Mouse (Mus musculus) right cerebral cortex, postnatal 25 days (tissue): ENCODE data around the gene Hecw1.

Experiments
- DNase-seq: peaks from one replicate; pipeline ENCODE4 v3.0.0; 2022

The Hecw1 gene

DNA sequence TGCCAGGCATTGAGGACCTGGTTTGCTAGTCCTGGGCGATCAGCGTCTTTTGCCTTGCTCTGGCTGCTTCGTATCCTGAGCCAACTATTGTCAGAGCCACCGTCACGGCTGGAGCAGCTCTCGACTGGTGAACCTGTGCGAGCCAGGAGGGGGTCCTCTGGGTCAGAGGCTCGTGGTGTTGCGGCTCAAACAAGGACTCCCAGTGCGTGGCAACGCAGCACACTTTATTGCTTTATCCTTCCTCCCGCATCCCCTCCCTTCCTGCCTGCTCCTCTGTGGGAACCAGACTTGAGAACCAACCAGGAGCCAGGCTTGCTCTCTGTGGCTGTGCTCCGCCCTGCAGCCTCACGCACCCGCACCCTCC is at the start of gene Hecw1:
TSS of gene Hecw1 (minus strand) at position 323 of the 364 bp plus-strand sequence.
- DNase-seq, result peak; percentile 68

DNA sequence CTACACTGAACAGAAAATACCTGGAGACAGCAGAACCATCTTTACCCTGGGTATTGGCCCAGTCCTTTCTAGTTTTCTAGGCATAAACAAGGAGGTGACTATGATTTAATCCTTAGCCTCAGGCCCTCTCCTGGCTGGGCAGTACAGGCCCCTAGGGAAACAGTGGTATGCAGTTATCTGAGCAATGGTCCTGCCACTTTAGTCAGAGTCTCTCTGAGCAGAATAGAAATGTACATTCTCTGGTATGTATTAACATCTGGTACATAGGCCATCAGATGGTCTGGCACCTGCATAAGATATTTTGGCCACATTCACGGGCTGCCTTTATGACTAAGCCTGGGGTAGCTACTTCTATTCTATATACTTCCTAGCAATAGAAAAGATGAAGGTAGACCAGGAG is 38.3 kb upstream of the Hecw1 start:
- DNase-seq, result no peak

DNA sequence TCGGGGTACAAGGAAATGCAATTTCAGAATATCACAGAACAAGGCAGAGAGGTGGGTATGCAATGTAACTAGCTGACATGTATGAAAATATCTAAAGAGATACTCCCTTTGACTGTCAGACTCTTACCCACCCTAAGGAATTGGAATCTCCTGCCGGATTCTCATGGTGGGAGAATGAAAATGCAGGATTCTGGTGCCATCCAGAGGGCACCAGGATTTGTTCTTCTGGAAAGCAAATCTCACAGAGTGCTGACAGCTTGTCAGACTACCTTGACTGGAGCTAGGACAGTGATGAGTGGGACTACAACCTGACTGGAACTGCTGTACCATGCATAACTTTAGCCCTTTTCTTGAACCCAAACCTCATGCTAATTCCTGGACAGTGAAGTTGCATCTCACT is 29.6 kb upstream of the Hecw1 start:
- no peak for DNase-seq

DNA sequence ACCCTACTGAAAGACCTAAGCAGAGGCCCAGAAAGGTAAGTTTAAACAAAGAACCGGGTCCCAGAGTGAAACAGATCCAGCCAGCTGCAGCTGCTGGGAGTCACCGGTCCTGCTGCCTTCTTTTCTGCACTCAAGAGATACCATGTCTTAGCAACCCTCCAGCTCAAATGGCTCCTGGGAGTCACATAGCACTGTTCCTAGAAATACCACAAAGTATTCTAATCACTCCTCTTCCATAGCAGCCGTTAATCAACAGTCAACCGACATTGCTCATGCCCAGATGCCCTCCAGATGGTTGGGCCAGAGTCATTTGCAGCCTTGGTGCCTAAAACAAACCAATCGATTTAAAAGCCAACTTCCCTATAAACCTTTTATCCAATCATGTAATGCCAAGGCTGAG is 19.8 kb upstream of the Hecw1 start:
- DNase-seq, result no peak

DNA sequence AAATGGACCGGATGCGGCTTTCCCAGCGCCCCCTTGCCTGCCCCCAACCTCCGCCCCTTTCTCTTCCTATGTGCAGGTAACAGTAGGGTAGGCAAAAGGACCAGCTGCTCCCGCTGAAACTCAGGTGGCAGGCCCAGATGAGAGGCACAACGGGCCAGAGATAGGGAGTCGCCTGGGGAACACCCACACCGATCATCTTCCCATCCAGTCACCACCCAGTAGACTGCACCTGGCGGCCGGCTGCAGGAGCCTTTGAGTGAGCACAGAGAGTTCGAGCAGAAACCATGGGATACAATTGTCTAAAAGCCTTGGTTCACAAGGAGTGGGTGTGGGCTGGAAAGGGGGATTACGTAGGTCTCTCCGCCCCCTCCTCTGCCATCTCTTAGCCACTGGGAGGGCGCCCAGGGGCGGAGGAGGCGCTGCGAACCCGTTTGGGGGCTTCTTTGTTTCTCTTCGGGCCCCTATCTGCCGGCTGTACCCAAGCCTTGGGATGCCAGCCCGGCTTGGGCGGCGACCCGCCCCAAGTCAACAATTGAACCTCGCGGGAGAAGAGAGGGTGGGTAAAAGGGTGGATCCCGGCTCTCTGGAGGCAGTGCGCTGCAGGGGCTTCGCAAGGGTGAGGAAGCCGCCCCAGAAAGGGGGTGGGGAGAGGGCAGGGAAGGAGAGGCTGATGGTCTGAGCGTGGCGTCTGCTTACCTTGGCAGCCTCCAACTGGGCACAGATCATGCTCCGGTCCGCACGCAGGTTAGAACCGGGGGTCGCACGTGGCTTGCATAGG is 711 bp downstream of the Hecw1 start:
- DNase-seq, result peak; percentile 69

DNA sequence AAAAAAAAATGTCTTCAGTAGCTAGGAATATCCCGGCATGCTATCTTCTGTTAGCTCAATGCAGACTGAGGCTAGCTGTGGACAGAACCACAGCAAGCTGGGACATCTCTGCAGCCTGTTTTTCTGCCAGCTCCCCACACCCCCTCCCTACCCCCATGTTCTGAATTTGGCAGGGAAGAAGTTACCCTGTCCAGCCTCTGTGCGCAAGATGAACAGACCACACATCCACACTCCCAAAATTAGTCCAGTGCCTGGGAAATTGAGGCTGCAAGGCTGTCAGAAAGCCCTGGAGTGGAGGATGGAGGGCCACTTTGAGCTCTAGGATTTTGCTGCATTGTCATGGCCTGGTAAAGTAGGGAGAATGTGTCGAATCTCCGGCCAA is 1.3 kb downstream of the Hecw1 start:
- DNase-seq, result peak; percentile 56

DNA sequence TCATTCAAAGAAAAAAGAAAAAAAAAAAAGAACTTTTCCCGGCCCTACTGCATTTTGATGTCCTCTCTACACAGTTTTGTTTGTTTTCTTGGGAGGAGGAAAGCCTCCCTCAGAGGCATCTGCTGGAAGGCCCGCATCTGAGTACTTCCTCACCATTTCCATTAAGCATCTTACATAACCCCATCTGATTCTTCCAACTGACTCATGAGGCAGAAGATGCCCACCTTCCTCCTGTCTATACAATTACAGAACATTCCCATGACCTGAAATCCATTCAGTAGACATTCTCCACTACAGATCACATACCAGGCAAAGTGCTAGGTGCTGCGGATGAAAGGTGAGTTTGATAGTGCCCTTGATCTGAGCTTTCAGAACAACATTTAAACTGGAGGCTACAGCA is 3.4 kb downstream of the Hecw1 start:
- DNase-seq, result no peak

DNA sequence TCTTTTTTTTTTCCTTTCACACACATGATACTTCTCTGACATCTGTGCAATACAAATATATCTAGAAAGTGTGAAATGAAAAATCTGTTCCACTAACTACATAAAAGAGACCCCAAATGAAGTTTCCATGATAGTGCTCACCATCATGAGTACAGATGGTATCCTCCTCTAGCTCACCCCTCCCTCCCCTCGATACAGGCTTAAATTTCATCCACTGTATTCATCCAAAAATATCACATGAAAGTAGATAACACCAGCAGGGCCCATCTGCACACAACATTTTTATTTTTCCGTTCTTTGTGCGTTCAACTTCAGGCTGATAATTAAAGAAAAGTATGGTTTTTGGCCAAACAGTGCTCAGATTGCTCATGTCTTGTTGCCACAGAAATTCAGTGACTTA is 5.5 kb downstream of the Hecw1 start:
- DNase-seq, result no peak

DNA sequence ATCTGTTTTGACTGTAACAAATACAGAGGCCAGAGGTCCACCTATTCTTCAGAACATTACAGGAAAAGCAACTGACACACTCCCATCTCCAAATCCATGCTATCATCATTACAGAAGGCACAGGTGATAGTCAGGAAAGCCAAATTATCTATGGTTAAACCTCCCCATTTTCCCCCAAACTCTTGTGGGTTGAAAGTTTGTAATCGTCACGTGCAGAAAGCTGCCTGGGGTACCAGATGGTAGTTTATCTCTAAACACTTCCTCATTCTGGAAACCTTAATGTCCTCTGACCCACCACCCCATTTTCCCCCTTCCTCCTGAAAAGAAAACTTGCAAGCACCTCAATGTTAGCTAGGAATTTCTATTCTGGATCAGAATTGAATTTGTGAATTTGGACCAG is 7.9 kb downstream of the Hecw1 start:
- DNase-seq, result no peak

DNA sequence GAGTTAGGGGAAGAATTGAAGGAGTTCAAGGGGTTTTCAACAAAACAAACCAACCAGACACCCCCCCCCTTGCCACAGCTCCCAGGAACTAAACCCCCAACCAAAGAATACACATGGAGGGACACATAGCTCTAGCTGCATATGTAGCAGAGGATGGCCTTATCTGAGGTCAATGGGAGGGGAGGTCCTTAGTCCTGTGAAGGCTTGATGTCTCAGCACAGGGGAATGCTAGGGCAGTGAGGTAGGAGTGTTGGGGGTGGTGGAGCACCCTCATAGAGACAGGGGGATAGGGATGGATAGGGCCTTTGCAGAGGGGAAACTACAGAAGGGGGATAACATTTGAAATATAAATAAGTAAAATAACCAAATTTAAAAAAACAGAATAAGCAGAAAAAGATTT is 9.1 kb downstream of the Hecw1 start:
- no peak for DNase-seq

DNA sequence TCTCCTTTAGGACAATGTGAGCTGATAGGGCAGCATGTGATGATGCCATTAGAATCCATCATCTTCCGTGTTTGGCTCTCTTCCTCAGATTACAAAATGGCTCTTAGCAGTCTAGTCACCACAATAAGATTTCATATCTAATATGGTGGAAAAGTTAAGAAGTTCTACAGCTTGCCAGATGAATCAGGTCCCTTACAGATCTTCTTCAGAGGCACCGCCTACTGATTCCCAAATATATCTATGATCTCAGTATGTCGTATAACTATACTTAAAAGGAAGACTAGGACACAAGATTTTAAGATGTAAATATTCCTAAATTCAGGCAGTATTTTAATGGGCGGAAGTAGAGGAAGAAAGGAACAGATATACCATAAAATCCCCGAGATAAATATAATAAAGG is 16.3 kb downstream of the Hecw1 start:
- DNase-seq, result no peak

DNA sequence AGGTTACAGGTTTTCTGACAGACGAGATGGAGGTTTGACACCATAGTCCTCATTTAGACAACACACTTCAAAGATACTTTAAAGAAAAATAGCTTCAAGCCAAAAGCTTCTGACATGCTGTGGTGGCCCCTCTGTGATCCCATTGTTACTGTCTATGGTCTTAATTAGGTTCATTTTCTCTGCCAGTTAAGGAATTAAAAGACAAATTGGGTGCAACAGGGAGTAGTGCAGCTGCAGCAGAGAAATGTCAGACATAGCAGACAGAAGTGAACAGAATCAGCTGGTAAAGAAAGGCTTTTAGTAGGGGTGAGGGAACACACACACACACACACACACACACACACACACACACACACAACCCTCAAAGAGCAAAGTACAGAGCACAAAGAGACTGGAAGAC is 22.8 kb downstream of the Hecw1 start:
- no peak for DNase-seq

DNA sequence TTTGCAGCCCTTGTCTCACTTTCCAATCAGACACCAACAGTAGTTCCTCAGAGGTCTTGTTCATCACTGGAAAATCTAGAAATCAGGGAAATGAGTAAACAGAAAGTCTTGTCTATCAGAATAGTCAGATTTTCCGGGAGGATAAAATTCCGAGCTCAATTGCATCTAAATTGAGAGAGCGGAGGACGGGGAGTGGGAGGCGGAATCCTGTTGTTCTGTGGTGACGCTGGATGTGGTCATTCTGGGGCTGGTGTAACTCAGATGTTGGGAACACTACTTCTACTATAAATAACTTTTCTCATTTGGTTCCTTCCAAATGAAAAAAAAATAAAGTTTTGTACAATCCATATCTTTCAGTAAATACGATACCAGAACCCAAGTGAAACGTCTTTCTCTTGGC is 24.2 kb downstream of the Hecw1 start:
- DNase-seq, result no peak

DNA sequence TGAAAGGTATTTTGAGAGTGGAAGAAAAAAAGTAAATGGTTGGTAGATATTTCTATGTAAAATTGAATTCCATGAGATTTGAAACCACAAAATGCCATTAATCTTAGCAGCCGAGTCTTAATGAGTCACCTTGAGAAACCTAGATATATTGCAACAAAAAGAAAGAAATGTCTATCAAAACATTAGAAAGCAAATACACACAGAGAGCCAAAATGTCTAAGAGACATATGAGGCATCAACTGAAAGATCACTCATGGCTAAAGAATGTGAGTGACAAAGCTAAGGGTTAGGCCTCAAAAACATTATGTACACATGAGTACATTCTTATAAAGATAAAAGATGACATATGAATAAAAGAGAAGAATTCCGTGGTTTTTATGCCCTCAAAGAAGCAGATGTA is 26.1 kb downstream of the Hecw1 start:
- DNase-seq, result no peak

DNA sequence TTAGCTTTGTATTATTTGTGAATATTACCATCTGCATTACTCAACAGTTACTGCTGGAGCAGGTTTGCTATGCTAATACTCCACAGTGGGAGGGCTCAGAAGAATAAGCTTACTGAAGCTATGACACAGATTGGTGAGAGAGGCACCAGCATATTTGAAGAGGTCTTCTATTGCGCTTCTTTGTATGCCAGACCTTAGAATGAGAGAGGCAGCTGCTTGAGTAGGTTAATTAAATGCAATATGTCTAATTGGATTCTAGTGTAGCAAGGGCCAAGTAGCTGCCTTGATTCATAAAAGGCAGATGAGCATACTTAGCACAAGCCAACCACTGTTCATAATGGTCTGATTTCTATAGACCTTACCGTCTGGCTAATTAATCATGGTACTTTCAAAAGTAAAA is 35.2 kb downstream of the Hecw1 start:
- DNase-seq, result no peak

DNA sequence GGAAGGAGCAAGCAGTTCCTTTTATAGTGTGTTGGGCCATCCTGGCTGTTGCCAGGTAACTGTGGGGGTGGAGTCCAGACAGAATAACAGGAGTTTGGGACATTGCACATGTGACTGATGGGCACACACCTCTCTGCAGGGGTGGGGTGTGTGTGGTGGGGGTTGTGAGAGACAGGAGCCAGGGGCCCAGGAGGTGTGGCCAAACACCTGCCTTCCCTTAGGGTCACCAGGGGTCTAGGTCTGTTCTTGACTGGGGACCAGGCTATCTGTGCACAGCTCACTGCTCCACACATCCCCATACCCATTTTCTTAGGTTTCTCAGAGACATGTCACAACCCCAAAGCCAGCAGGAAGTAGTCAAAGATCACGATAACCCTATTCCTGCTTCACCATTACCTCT is 51.9 kb downstream of the Hecw1 start:
- DNase-seq, result no peak

DNA sequence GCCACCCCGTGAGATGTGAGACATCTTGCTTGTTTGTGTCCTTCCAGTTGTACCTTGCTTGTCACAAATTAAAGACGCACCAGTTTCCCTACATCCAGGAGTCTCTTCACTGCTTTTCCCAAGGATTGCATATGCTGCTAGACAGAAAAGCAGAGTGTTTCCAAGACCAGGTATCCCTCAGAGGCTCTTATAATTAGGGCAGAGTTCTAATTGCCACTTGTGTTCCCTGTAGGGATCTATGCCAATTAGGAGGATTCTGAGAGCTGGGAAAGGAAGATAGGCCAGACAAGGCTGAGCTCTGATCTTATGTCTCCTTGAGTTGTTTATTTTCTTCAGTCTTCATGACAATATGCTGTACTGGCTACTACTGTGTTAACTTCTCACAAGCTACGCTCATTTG is 55.5 kb downstream of the Hecw1 start:
- no peak for DNase-seq

DNA sequence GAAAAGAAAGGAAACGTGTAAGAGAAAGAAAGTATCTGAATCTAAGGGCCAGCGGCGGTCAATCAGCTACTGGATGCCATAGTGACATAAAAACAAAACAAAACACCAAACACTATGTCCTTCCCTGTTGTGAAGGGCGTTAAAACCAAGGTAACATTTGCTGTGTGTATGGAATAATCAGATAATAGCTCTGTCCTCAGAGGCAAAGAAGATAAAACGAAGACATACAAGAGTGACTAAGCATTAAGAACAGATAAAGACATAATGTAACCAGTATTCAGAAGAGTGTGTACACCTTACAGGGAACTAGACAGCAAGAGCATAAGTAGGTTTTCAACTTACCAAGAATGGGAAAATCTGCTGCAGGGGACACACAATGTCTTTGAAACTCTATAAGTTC is 62.0 kb downstream of the Hecw1 start:
- DNase-seq, result no peak

DNA sequence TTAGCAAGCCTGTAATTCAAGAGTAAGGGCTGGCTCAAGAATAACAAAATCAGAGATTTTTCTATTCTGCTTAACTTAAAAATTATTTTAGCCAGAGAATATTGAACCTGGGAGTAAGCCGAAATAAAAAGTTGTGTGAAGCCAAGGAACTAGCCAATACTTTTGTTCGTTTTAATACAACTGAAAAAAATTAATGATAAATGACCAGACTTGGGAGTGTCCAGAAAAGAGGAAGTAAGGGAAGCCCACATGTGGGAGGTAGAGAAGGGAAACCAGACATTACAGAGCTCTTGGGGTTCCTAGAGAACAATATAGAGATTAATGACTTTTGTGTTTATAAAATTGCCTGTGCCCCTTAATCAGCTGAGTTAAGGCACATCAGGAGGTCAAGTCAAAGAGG is 66.0 kb downstream of the Hecw1 start:
- DNase-seq, result no peak

DNA sequence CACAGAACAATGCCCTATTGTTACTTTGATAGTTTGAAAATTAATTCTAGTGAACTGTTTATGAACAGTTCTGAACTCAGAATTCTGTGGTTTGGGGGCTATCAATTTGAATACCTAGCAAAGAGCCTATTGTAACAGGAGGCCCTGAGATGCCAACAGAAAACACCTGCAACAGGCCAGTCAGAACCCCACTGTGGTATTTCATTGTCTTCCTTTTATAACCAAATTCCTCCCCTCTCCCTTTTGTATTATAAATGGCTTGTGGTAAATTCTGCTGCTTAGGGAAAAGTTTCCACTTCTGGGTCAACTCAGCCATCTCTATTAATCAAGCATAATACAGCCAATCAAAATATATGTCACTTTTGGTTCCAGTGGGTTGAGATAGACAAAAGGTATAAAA is 83.5 kb downstream of the Hecw1 start:
- DNase-seq, result no peak

DNA sequence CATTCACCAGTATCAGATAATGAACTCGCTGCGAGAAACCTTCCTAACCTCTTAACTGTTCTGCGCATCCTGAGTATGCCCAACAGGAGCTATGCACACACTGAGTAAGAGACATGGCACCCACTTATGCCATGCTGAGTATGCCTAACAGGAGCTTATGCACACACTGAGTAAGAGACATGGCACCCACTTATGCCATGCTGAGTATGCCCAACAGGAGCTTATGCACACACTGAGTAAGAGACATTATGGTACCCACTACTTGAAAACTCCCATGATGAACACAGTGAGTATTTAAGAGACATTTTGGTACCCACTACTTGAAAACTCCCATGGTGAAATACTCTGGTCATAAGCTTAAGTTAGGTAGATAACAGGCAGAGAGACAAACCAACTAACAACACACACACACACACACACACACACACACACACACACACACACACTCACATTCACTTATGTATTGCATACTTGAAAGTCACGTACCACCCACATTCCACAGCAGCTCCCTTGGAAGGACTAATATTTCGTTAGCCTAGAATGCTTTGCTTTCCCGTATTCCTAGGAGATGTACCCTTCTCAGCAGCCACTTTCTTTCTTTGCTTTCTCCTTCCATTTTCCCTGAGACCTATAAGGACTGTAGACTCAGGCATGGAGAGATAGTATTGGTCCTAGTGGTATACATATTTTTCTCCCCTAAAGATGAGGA is 94.0 kb downstream of the Hecw1 start:
- no peak for DNase-seq

DNA sequence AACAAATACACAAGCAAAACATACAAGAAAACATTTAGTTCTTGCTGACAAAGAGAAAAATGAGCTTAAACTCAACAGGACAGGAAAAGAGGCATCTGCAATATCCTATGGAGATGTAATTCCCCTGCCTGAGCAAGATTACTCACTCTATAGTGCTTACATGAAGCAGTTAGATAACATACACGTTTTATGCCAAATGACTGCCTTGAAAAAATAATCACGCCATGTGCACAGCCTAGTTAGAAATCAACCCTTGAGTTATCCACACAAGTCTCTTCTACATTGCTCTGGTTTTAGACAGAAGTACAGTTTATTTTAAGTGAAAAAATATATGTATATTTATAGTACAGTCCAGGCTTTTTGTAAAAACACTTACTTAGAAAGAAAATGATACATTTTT is 98.2 kb downstream of the Hecw1 start:
- no peak for DNase-seq

DNA sequence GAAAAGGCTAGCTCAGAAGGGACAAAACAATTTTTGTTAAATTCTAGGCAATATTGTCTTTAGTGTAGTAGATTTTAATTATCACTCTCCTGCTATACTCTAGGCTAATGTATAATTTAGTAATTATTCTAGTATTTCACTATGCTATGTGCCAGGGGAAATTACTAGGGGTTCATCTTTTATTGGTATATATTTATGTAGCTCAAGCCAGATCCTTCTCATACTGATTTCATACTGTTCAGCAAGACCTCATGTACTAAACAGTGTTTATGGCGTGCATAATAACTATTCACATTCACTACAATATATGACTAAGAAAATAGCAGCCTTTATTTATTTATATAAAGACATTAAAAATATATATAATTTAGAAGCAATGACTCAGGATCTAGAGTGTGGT is 109.6 kb downstream of the Hecw1 start:
- DNase-seq, result no peak

DNA sequence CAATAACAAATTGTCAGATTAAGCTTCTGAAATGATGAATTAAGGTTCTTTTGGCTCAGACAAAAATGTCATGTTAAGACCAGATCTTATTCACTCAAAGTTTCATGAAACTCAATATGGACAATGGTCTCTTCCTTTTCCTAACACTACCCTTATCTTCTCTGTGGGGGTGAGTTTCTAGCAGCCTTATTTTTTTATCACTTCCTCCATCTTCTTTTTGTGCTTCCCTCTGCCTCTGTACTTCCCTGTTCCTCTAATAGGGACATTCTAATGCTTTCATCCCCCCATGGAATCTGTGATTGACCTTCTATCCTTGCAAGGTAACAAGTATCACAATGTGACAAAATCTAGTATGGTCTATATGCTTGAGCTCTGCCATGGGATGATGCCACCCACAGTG is 148.6 kb downstream of the Hecw1 start:
- no peak for DNase-seq

DNA sequence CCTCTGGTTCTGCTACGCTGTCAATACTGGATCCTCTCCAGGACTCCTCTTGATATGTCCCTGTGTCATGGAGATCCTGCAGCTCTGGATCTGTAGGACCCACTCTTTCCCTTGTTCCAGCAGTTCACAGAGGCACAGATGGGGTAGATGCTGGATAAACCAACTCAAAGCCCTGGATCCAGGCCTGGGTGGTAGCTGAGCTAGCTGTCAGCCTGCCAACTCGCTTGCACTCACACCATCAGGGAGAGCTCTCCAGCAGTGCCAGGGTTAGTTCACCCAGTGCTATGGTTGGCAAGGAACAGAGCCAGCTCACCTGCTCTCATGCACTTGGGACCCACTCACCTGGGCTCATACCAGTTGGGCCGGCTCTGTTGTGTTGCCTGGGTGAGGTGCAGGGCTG is 157.5 kb downstream of the Hecw1 start:
- no peak for DNase-seq
